Mouse (Mus musculus) testis, adult 2 months (tissue): ENCODE data around the gene Flt1. TPM values are rescaled to one million over a fixed set of nuclear protein-coding genes. Genes with fewer than 3 reads are reported as not detected.

Source experiments
- H3K27ac ChIP-seq: fragments of 200-500 bp; 2 replicates; pipeline ENCODE4 v1.5.1; 2012; ENCODE audit warnings: low read depth, low read length; ENCODE audit not compliant: control insufficient read depth, insufficient read depth
- H3K27me3 ChIP-seq: fragments of 200-500 bp; 2 replicates; pipeline ENCODE4 v1.6.1; 2012; ENCODE audit warnings: mild to moderate bottlenecking, low read length, moderate library complexity; ENCODE audit not compliant: control insufficient read depth, insufficient read depth
- H3K36me3 ChIP-seq: fragments of 200-500 bp; 2 replicates; pipeline ENCODE4 v1.6.1; 2012; ENCODE audit warnings: mild to moderate bottlenecking, low read length; ENCODE audit not compliant: control insufficient read depth, insufficient read depth
- H3K4me1 ChIP-seq: fragments of 200-500 bp; 2 replicates; pipeline ENCODE4 v1.6.1; 2012; ENCODE audit warnings: low read length; ENCODE audit not compliant: control insufficient read depth, insufficient read depth
- H3K4me3 ChIP-seq: fragments of 200-500 bp; 2 replicates; pipeline ENCODE4 v1.5.1; 2012; ENCODE audit warnings: low read depth, mild to moderate bottlenecking, low read length, moderate library complexity, mixed read lengths; ENCODE audit not compliant: control insufficient read depth
- CTCF ChIP-seq: fragments of 200-500 bp; IDR thresholded peaks from 2 replicates; pipeline ENCODE4 v1.5.1; 2012; ENCODE audit warnings: low read depth, mild to moderate bottlenecking, inconsistent platforms, low read length, moderate library complexity; ENCODE audit not compliant: control insufficient read depth, insufficient read depth, insufficient replicate concordance
- POLR2A ChIP-seq: fragments of 200-500 bp; IDR thresholded peaks from 2 replicates; pipeline ENCODE4 v1.6.1; 2012; ENCODE audit warnings: low read depth, mild to moderate bottlenecking, inconsistent platforms, low read length, moderate library complexity; ENCODE audit not compliant: control insufficient read depth
- polyA plus RNA-seq: library from polyadenylated mRNA; depleted of rRNA; stranded (reverse); fragments of >200 nt; gene quantifications from 2 replicates; pipeline ENCODE4 v1.2.3, GENCODE M21; 2012

The Flt1 gene
- polyA plus RNA-seq, 1 experiment = 1.1 TPM

DNA sequence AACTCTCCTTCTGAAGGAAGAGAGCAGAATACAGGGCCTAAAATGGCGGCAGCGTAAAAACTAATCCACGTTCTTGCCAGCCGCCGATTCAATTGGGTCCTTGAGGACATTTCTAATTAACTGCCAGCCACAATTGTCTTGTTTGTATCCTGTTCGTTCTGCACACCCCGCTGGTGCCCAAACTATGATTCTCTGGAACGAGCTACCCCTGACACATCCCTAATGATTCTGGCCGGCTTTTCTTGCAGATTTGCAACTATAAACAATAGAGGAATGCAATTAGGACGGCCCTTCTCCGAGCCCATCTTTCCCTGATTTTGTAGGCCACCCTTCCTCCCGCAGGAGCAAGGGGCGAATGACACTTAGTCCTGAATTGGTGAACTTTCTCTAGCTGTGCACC, 59.9 kb downstream of the Flt1 start:
- no peak for TF ChIP-seq POLR2A
- TF ChIP-seq CTCF = no peak
- no peak overlapping the region for H3K4me3 ChIP-seq
- H3K36me3 ChIP-seq = no peaks in the 10 kb centered on the region
- no peaks in the 10 kb centered on the region for H3K27me3 ChIP-seq
- H3K4me1 ChIP-seq = no peaks in the 10 kb centered on the region
- no peak overlapping the region for H3K27ac ChIP-seq

DNA sequence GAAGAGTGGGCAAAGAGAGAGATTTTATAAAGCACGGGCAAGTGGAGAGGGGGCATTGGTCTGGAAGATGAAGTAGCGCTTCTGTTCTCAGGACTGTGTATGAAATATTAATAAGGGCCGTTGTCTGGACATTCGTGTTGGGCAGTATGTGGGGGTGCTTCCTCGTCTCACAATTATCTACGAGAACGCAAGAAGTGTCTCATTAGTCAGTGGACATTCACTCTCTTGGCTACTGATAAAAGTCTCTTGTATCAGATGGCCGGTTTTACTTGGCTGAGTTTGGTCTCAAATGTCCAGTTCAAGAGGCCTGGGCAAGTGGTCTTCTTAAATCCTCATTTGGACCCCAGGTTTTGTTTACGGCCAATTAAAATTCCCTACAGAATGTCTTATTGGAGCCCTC, 60.4 kb downstream of the Flt1 start:
- H3K36me3 ChIP-seq = no peaks in the 10 kb centered on the region
- TF ChIP-seq POLR2A (no peak), CTCF (no peak)
- H3K4me1 ChIP-seq = 0 out of 2 replicates have a peak, but pooled peaks cover under 1% of the 10 kb centered on the region
- no peak overlapping the region for H3K4me3 ChIP-seq
- H3K27me3 ChIP-seq = no peaks in the 10 kb centered on the region
- H3K27ac ChIP-seq = no peak overlapping the region

DNA sequence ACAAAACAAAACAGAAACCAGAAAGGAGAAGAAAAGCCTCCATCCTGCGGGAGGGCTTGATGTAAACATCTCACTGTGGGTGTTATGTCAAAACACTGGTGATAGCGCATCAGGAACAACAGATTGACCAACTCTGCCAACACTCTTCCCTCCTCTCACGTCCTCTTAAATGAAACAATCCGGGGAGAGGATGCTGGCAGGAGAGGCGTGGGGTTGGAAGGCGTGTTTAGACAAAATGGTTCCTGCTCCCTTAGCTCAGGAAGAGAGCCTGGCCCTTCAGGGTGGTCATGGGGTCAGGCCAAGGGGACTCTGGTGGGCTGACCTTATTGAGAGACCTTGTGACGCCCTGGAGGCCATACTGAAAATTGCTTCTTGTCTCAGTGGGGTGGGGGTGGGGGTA, 65.9 kb downstream of the Flt1 start:
- no peaks in the 10 kb centered on the region for H3K27me3 ChIP-seq
- peaks cover 4% of the 10 kb centered on the region for H3K4me1 ChIP-seq
- peak overlapping the region; percentile 86 for H3K4me3 ChIP-seq
- H3K36me3 ChIP-seq = no peaks in the 10 kb centered on the region
- TF ChIP-seq CTCF = no peak
- TF ChIP-seq POLR2A = no peak
- peak overlapping the region; percentile 81 for H3K27ac ChIP-seq

DNA sequence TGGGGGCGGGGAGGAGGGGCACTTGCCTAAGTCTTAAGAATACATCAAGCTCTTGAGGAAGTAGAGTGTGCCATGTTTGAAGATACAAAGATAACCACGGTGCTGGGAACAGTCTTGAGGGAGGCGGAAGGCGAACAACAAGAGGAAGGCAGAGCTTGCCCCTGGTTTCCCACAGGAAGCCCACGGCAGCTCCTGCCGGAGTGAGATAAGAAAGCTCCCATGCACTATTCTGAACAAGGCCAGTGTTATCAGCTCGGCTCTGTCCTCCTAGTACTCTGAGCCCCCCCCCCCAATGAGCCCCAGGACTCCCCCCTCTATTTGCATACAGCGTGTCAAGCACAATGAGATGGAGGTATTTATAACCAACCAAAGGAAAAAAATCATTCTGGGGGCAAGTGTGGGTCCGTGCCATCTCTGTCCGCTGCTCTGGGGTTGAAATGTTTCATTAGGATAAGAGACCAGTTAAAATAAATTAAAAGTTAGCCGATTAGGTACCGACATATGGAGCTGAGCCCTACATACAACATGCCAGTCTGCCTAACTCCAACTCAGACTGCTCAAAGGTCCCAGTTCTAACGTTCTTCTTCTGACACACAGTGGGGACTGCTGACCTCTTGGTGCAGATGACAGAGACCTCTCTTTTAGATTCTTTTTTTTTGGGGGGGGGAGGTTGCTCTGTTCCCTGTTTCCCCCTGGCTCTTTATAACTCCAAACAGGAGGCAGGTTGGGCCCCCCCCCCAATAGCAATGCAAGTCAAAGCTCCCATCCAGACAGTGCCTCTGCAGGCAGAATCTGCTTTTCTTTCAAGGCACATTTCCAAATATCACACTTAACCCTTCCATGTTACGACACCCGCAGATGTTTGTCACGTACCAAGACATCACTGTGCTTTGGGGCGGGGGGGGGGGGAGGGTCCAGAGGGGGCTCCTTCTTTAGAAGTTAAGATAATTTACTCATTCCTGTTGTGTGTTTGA, 67.6 kb downstream of the Flt1 start:
- no peak overlapping the region for H3K4me3 ChIP-seq
- H3K27ac ChIP-seq = no peak overlapping the region

DNA sequence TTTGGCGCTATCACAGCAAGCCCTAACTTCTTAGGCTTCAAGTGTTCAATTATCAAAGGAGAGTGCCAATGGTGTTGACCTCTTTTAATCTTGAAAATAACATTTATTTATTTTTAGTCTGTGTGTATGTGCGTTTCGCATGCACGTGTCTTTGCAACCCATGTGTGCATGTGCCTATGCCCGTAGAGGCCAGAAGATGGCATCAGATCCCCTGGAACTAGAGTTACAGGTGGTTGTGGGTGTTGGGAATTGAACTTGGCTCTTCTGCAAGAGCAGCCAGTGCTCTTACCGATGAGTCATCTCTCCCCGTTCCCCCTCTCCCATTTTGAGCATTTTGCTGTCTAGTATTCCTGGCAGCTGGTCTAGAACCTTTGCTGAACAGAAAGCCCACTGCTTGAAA, 70.0 kb downstream of the Flt1 start:
- TF ChIP-seq POLR2A = no peak
- no peak for TF ChIP-seq CTCF
- H3K36me3 ChIP-seq = no peaks in the 10 kb centered on the region
- H3K4me1 ChIP-seq = peaks cover 10% of the 10 kb centered on the region
- H3K27me3 ChIP-seq = no peaks in the 10 kb centered on the region
- H3K4me3 ChIP-seq = no peak overlapping the region
- H3K27ac ChIP-seq = no peak overlapping the region

More for the DNA sequence above, 67.6 kb downstream of the Flt1 start:
- Histone ChIP-seq H3K36me3 (no peaks in the 10 kb centered on the region), H3K4me1 (peaks cover 4% of the 10 kb centered on the region), H3K27me3 (no peaks in the 10 kb centered on the region)
- TF ChIP-seq CTCF (no peak), POLR2A (no peak)

DNA sequence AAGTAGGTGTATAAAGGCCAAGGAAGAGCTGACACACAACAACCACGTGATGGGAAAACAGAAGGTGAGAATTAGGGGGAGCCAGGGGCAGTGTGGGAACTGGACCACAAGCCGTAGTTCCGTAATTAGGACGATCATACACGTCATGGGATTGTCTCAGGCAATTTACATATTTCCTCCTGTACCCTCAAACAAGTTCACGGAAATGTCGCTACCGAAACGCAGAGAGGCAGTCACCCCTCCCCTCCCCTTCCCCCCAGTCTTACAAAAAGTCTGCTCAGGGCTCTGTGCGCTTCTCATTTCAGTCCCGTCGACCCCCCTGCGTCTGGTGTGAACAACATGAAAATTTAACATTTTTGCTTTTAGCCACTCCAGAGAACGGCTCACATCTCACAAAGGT, 74.6 kb downstream of the Flt1 start:
- Histone ChIP-seq H3K27ac (no peak overlapping the region), H3K36me3 (no peaks in the 10 kb centered on the region), H3K4me3 (peak overlapping the region; percentile 46), H3K4me1 (peaks cover 5% of the 10 kb centered on the region), H3K27me3 (no peaks in the 10 kb centered on the region)
- TF ChIP-seq POLR2A = no peak
- TF ChIP-seq CTCF = no peak

DNA sequence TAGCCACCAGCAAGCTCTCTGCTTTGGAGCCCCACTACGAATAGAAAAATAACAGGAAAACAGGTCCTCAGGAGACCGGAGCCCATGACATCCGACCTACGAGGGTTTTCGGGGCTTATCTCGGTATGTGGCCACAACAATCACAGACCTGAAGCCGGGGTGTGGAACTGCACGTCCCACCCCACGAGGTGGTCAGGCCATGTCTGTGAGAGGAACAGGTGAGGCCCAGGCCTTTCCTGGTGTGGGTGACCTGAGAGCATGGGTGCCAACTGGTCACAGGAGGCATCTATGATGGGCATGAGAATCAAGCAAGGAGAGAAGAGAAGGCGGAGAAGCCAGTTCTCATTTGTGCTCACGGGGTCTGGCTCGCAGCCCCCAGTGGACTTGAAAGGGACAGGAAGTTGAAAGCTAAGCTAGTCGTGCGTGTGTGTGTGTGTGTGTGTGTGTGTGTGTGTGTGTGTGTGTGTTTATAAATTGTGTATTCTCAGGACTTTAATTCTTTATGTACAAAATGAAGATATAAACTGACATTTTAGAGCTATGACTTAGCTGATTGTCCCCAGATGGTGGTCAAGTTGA, 79.4 kb downstream of the Flt1 start:
- peaks cover 4% of the 10 kb centered on the region for H3K4me1 ChIP-seq
- no peaks in the 10 kb centered on the region for H3K36me3 ChIP-seq
- no peaks in the 10 kb centered on the region for H3K27me3 ChIP-seq
- no peak overlapping the region for H3K27ac ChIP-seq
- no peak for TF ChIP-seq CTCF
- no peak for TF ChIP-seq POLR2A
- H3K4me3 ChIP-seq = no peak overlapping the region
